Mouse (Mus musculus) spleen, embryonic (tissue): ENCODE results near the gene Zmiz1.

Experiments
- CTCF ChIA-PET: fragments of 350-600 bp; sonication (Branson Sonifier 250); formaldehyde crosslinking; loops from one replicate; lab custom pipeline; 2022; lab: Charles Lee

Zmiz1 gene

GRCm38 (mm10) chr14:25607968-25608491 is 149.0 kb downstream of the Zmiz1 start:
- CTCF ChIA-PET = interaction anchor here (0.5 kb wide), 1 partner anchor 407 kb away, joined by 4 read pairs; no protein-coding TSS in a partner anchor

- CTCF ChIA-PET = interaction anchor here (0.5 kb wide), 1 partner anchor 407 kb away, joined by 4 read pairs; no protein-coding TSS in a partner anchor
Measured at GRCm38 (mm10) chr14:25608618-25609017, 149.6 kb downstream of the Zmiz1 start.

- CTCF ChIA-PET = no interaction called here
Measured at GRCm38 (mm10) chr14:25609355-25609754, 150.4 kb downstream of the Zmiz1 start.

DNA sequence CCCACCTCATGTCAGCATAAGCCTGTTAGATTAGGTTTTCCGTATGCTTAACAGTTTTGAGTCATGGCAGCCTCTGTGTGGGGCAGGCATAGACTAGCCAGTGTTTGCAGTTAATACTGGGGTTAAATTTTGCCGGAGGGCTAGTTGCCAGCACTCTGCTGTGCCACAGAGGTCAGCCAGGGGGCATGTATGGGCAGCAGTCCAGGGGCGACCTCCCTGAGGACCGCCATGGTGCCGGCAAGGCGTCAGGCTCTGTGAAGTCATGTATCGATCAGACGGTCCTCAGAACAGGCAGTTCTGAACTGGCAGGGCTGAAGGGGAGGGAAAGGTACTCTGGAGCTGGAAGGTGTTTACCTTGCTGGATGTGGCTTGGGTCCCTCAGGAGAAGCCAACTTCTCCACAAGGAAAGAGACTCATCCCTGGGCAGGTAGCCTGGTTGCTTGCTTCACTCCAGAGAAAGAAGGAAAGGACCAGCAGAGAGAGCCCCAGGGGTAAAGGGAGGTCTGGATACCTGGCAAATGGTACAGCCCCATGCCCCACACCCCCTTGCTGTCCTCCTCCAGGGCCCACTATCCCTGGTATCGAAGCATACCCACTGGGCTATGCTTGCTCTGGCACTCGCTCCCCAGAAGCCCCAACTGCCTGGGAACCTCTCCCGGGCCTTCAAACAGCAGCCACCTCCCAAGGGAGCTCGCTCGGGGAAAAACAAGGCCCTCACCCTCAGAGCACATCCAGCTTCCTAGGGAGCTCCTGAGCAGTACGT is 151.6 kb downstream of the Zmiz1 start:
- CTCF ChIA-PET = no interaction called here

DNA sequence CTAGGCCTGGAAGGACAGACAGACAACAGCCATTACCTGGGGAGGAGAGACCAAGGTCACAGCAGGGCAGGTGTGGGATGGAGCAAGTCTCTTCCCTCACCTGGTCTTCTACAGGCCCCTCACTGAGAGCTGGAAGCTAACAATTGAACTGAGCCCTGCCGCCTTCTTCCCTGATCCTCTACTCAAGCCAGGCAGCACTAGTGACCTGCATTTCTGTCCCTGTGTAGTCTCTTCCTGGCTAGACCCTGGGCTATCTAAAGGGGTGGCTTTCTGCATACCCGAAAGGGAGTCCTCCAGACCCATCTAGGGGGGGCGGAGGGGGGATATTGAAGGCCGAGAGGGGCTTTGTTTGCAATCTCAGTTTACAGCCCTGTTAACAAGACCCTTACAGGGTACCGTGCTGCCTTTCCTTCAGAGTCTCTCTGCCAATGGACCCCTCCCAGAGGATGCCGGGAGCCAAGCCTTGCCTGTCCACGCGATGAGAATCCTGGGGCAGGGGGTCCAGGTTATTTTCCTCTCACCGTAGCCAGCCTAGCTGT is 152.2 kb downstream of the Zmiz1 start:
- CTCF ChIA-PET = no interaction called here

GRCm38 (mm10) chr14:25611815-25612698 is 153.1 kb downstream of the Zmiz1 start:
- CTCF ChIA-PET = interaction anchor here (0.5 kb wide), 1 partner anchor 166 kb away, joined by 8 read pairs; no protein-coding TSS in a partner anchor

- CTCF ChIA-PET = no interaction called here
Measured at GRCm38 (mm10) chr14:25613942-25614575, 155.1 kb downstream of the Zmiz1 start.

DNA sequence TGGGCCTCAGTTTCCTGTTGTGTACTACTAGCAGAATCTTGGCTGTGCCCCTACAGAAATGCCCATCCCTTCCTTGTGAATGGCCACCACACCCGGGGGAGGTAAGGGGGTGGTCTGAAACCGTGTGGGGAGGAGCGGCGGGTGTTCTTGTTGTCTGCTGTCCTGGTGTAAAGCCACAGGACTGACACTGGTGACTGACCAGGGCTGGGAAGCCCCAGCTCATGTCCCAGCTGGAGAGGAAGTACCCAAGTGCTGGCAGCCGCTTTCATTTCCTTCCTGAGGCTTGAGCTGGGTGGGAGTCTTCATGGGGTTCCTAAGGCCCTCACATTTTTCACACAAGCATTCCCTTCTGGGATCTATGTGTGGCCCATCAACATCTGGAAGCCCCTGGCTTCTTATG is 155.7 kb downstream of the Zmiz1 start:
- CTCF ChIA-PET = no interaction called here

DNA sequence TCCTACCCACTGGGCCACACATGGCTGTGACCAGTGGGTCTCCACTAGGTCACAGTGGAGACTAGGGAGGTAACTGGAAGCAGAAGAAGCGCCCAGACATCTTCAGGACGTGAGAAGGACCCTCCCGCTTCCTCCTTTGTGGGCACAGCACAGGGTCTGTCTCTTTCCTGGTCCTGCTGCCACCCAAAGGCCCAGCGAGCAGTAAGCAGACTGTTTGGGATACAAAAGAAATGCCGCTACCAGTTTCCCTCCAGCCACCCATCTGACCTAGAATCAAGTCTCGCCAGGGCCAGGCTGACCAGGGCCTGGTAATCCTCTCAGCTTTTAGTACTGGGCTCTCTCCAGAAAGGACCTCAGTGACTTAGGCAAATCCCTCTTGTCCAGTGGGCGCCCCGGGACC is 156.6 kb downstream of the Zmiz1 start:
- CTCF ChIA-PET = no interaction called here

GRCm38 (mm10) chr14:25616009-25616723 is 157.2 kb downstream of the Zmiz1 start:
- CTCF ChIA-PET = no interaction called here

DNA sequence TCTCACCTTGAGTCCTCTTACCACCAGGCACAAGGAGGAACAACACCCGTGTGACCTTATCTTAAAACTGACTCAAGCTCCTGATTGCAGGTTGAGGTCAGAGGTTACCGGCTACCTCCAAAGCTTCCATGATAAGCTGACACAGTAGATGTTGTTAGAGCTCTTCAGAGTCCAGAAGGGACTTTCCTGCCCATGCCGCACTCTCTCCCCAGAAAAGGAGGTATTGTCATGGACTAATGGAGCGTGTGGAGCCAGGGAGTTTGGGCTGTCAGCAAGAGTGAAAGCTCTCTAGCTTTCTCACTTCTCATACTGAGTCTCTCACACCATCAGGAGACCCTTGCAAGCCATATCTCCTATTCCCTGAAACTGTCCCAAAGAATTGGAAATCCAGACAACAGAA is 158.3 kb downstream of the Zmiz1 start:
- CTCF ChIA-PET = no interaction called here

DNA sequence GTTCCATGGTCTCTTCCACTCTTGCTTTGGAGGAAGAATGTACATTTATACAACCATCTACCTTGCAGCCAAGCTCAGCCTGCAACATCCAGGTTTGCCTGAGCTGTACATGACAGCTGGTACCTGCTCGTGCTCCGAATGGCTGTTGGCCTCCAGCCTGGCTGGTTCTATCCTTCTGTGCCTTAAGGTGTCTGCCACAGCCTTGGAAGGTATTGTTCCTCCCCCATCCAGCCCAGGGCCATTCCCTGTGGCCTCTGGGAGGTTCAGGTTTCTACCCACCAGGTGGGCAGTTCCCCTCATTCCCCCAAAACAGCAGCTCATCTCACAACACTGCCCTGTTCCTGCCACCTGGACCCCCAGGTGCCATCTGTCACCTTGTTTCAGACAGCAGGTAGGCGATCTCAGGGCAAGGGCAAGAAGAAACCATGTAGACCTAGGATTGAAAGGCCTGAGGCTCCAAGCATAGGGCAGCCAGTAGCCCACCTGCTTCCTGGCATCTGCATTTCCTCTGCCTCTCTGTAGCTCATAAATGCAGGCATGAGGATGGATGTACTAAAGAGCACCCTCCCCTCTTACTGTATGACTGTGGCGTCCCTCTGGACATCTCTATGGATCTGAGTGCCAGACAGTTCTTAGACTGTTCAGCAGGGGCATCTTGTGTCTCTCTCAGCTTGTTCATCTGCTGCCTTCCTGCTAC is 160.2 kb downstream of the Zmiz1 start:
- CTCF ChIA-PET = interaction anchor here (0.6 kb wide), 1 partner anchor 180 kb away, joined by 3 read pairs; no protein-coding TSS in a partner anchor

GRCm38 (mm10) chr14:25620766-25621165 is 161.8 kb downstream of the Zmiz1 start:
- CTCF ChIA-PET = no interaction called here

DNA sequence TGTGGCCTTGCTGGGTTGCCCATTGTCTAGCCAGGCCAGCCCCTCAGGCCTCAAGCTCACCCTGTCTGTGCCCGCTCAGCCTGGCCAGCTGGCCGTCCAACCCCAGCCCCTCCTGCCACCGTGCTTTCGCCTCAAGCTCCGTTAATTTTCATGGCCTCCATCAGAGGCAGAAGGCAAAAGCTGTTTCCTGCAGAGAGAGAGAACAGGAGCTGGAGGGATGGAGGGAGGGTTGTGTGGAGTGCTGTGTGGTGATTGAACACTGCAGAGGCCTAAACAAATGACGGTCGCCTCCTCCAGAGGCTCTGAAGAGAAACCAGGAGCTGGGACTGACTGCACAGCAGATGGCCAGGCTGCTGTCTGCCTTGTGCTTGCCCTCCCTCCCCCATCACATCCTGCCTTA is 164.7 kb downstream of the Zmiz1 start:
- CTCF ChIA-PET = interaction anchor here (0.6 kb wide), 1 partner anchor 557 kb away, joined by 9 read pairs; no protein-coding TSS in a partner anchor

DNA sequence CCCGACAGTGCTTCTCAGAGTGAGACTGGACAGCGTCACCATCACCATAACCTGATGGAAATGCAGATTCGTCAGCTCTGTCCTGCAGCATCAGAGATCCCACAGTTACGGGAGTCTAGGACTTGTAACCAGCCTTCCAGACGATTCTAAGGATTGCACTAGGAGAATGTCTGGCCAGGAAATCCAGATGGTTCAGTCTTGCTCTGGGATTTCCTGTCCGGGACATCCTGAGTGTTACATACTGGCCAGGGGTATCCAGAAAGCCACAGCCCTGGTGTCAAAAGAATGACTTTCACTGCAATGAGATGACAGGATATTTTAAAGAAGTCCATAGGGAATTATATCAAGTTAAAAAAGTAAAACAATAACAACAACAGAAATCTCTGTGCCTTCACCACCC is 165.7 kb downstream of the Zmiz1 start:
- CTCF ChIA-PET = no interaction called here

- CTCF ChIA-PET = interaction anchor here (0.6 to 1.1 kb wide), 3 partner anchors 10 to 416 kb away, joined by 3 read pairs; no protein-coding TSS in a partner anchor
Measured at GRCm38 (mm10) chr14:25627599-25628255, 168.7 kb downstream of the Zmiz1 start.

GRCm38 (mm10) chr14:25628448-25629099 is 169.6 kb downstream of the Zmiz1 start:
- CTCF ChIA-PET = interaction anchor here (1.1 kb wide), 1 partner anchor 9 kb away, joined by 3 read pairs; no protein-coding TSS in a partner anchor

GRCm38 (mm10) chr14:25629866-25630606 is 171.1 kb downstream of the Zmiz1 start:
- CTCF ChIA-PET = no interaction called here
